Mouse (Mus musculus): ENCODE data around the gene H2-D1. TPM values are rescaled to one million over a fixed set of nuclear protein-coding genes. Genes with fewer than 3 reads are reported as not detected.
"Not testable (repeated sequence)": the region's sequence is repeated elsewhere in the genome, so short reads cannot be mapped to it uniquely, and the experiment has no call there.

The H2-D1 gene
- polyA plus RNA-seq, 1 experiment from 2014 or later, result 99.7 TPM

- Histone ChIP-seq H3K4me3 (replicated peaks) (no peak overlapping the region), H3K27me3 (peaks cover 34% of the 10 kb centered on the region), H3K9me3 (replicated peaks) (no peaks in the 10 kb centered on the region), H3K4me1 (replicated peaks) (no peaks in the 10 kb centered on the region; the same call in 1 of the 2 replicates), H3K27ac (replicated peaks) (no peak overlapping the region), H3K9ac (no peak overlapping the region), H3K4me2 (no peak overlapping the region), H3K36me3 (replicated peaks) (no peaks in the 10 kb centered on the region)
- WGBS (ENCODE audit: insufficient replicate concordance), result 69% methylated on average over 13 of the region's 13 CpGs
- ATAC-seq (ENCODE audit: insufficient read depth), result no peak
These were observed 16.6 kb downstream of the H2-D1 start for GRCm38 (mm10) chr17:35278957-35279688.

- Histone ChIP-seq H3K4me3 (replicated peaks) (no peak overlapping the region), H3K4me2 (no peak overlapping the region), H3K27ac (replicated peaks) (no peak overlapping the region), H3K4me1 (replicated peaks) (no peaks in the 10 kb centered on the region), H3K27me3 (peaks cover 28% of the 10 kb centered on the region), H3K9me3 (replicated peaks) (no peaks in the 10 kb centered on the region), H3K9ac (no peak overlapping the region), H3K36me3 (replicated peaks) (no peaks in the 10 kb centered on the region)
- ATAC-seq (ENCODE audit: insufficient read depth), result no peak
- WGBS (ENCODE audit: insufficient replicate concordance), result 52% methylated on average over 3 of the region's 3 CpGs
These were observed 17.7 kb downstream of the H2-D1 start for GRCm38 (mm10) chr17:35280276-35280675.

DNA sequence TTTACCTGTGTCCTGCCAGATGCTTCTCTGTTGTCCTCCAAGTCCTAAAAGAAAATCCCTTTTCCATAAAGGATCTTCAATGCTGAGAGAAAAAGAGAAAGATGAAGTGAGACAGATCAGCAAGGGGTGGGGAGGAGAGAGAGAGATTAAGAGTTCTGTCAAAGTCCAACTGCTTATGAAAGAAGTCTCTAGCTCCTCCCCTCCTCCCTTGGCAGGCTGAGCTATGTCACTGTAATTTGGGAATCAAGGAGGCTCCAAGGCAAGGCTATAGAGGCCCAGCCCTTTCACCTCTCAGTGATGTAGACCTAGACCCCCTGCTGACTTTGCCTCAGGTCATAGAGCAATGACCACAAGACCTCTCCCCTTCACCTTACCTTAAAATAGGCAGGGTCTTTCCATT, 22.9 kb downstream of the H2-D1 start:
- H3K9me3 ChIP-seq (replicated peaks), result no peaks in the 10 kb centered on the region
- H3K4me1 ChIP-seq (replicated peaks), result no peaks in the 10 kb centered on the region
- no peak overlapping the region for H3K4me3 ChIP-seq (replicated peaks)
- no peaks in the 10 kb centered on the region for H3K36me3 ChIP-seq (replicated peaks)
- H3K27me3 ChIP-seq, result peaks cover 8% of the 10 kb centered on the region
- ATAC-seq (ENCODE audit: insufficient read depth), result no peak
- no peak overlapping the region for H3K9ac ChIP-seq
- no peak overlapping the region for H3K27ac ChIP-seq (replicated peaks)
- H3K4me2 ChIP-seq, result no peak overlapping the region

- not testable (repeated sequence) for H3K36me3 ChIP-seq (replicated peaks); H3K4me3 ChIP-seq (replicated peaks); H3K4me2 ChIP-seq; H3K9ac ChIP-seq; H3K27me3 ChIP-seq; H3K9me3 ChIP-seq (replicated peaks); ATAC-seq (ENCODE audit: insufficient read depth); H3K4me1 ChIP-seq (replicated peaks); H3K27ac ChIP-seq (replicated peaks)
- under 1% methylated on average over 5 of the region's 5 CpGs for WGBS (ENCODE audit: insufficient replicate concordance)
These were observed 33.3 kb downstream of the H2-D1 start for GRCm38 (mm10) chr17:35295796-35296195.

GRCm38 (mm10) chr17:35300261-35300945, 37.9 kb downstream of the H2-D1 start:
- not testable (repeated sequence) for H3K9me3 ChIP-seq (replicated peaks); H3K9ac ChIP-seq; ATAC-seq (ENCODE audit: insufficient read depth); H3K36me3 ChIP-seq (replicated peaks); H3K4me2 ChIP-seq; H3K4me3 ChIP-seq (replicated peaks); H3K4me1 ChIP-seq (replicated peaks); H3K27ac ChIP-seq (replicated peaks); H3K27me3 ChIP-seq
- 60% methylated on average over 7 of the region's 7 CpGs for WGBS (ENCODE audit: insufficient replicate concordance)

DNA sequence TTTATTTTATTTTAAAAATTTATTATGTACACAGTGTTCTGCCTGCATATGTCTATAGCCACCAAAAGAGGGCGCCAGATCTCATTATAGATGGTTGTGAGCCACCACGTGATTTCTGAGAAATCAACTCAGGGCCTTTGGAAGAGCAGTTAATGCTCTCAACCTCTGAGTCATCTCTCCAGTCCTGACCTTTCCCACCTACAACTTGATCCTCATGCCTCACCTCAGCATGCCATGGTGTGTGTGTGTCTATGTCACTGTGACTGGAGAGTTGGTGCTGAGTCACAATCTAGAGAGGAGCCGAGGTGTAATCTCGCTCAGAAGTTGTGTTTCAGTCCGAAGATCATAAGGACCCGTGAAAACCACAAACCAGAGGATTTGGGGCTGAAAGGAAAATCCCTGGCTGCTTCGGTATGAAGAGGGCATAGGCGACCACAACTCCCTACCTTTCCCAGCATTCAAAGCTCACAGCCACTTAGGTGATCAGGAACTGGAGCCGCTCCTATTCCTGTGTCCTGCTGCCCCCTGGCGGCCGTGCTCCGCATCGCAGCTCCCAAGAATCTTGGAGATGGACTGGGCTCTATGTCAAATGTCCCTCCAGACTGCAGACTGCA, 39.2 kb downstream of the H2-D1 start:
- WGBS (ENCODE audit: insufficient replicate concordance), result 19% methylated on average over 13 of the region's 13 CpGs
- ATAC-seq (ENCODE audit: insufficient read depth), result no peak
- Histone ChIP-seq H3K9ac (no peak overlapping the region), H3K27me3 (no peaks in the 10 kb centered on the region), H3K4me1 (replicated peaks) (no peaks in the 10 kb centered on the region), H3K27ac (replicated peaks) (no peak overlapping the region), H3K36me3 (replicated peaks) (no peaks in the 10 kb centered on the region), H3K4me2 (peak overlapping the region; percentile 35; the same call in 1 of the 2 replicates), H3K4me3 (replicated peaks) (no peak overlapping the region), H3K9me3 (replicated peaks) (no peaks in the 10 kb centered on the region)

DNA sequence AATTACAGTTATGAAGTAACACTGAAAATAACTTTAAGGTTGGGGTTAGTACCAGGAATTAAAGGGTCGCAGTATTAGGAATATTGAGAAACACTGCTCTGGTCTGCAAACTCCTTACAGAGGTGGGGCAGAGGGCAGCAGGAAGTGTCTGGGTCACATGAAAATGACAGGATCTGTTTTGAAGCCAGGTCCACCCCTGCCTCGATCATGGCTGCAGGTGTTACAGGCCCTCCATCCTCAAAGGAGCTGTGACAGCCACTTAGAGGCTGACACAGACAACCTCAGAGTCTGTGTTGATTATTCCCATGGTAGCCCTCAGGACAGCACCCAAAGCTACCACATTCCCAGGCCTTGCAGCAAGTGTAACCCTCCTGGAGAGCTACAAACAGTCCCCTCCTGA, 40.7 kb downstream of the H2-D1 start:
- H3K36me3 ChIP-seq (replicated peaks), result no peaks in the 10 kb centered on the region
- H3K4me1 ChIP-seq (replicated peaks), result no peaks in the 10 kb centered on the region
- 0 out of 2 replicates have a peak, but pooled peaks cover under 1% of the 10 kb centered on the region for H3K27me3 ChIP-seq
- H3K4me2 ChIP-seq, result no peak overlapping the region
- no peak overlapping the region for H3K9ac ChIP-seq
- no peak for ATAC-seq (ENCODE audit: insufficient read depth)
- no peak overlapping the region for H3K4me3 ChIP-seq (replicated peaks)
- no peaks in the 10 kb centered on the region for H3K9me3 ChIP-seq (replicated peaks)
- H3K27ac ChIP-seq (replicated peaks), result no peak overlapping the region
- WGBS (ENCODE audit: insufficient replicate concordance), result 50% methylated on average over 2 of the region's 2 CpGs

DNA sequence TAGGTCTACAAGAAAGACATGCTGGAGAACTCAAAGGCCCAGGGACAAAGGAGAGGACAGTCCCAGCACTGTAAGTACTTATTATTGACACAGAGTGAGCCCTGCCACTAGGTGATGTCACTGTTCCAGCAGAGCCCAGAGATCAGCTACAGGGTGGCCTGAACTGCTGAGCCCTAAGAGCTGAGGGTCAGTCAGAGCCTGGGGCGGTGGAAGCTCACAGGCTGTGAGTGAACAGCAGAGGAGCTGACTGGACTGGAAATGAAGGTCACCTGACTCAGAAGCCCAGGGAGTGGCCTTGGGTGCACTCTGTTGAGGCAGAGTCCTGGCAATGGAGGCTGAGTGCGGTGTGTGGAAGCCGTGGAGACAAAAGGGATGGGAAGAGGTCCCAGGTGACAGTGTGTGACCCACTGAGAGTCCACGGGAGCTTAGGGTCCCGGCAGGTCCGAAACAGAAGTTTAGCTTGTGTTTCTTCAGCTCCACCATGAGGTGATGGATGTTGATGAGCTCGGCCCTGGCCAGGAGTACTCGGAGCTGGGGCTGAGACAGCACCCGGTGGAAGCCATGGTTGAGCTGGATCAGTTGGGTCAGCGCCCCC, 41.3 kb downstream of the H2-D1 start:
- Histone ChIP-seq H3K4me1 (replicated peaks) (no peaks in the 10 kb centered on the region), H3K36me3 (replicated peaks) (no peaks in the 10 kb centered on the region), H3K9me3 (replicated peaks) (no peaks in the 10 kb centered on the region), H3K27ac (replicated peaks) (no peak overlapping the region), H3K9ac (no peak overlapping the region), H3K4me3 (replicated peaks) (no peak overlapping the region), H3K27me3 (0 out of 2 replicates have a peak, but pooled peaks cover 6% of the 10 kb centered on the region), H3K4me2 (no peak overlapping the region)
- 55% methylated on average over 10 of the region's 10 CpGs for WGBS (ENCODE audit: insufficient replicate concordance)
- ATAC-seq (ENCODE audit: insufficient read depth), result peak; percentile 25; the same call in 1 of the 2 replicates

GRCm38 (mm10) chr17:35304478-35304877, 41.9 kb downstream of the H2-D1 start:
- H3K27me3 ChIP-seq, result peaks cover 6% of the 10 kb centered on the region; the same call in 1 of the 2 replicates
- 35% methylated on average over 6 of the region's 6 CpGs for WGBS (ENCODE audit: insufficient replicate concordance)
- no peaks in the 10 kb centered on the region for H3K4me1 ChIP-seq (replicated peaks)
- no peak overlapping the region for H3K4me3 ChIP-seq (replicated peaks)
- no peak overlapping the region for H3K4me2 ChIP-seq
- H3K9ac ChIP-seq, result no peak overlapping the region
- no peaks in the 10 kb centered on the region for H3K9me3 ChIP-seq (replicated peaks)
- no peaks in the 10 kb centered on the region for H3K36me3 ChIP-seq (replicated peaks)
- ATAC-seq (ENCODE audit: insufficient read depth), result no peak
- no peak overlapping the region for H3K27ac ChIP-seq (replicated peaks)

DNA sequence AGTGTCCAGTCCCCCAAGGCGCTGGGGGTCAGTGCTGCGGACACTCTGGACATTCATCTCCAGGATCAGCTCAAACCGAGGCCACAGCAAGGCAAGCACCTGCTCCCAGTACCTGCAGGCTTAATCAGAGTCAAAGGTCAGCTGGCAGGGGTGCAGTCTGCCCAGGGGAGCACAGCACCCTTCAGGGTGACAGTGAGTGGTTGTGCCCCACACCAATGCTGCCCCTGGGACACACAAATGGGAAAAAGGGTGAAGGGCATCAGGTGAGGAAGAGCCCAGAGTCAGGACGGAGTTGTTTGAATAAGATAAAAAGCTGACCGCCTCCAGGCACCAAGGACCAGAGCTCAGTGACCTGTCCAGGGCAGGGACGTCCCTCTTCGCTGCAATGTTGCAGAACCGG, 42.4 kb downstream of the H2-D1 start:
- not testable (repeated sequence) for H3K4me3 ChIP-seq (replicated peaks); H3K9me3 ChIP-seq (replicated peaks); H3K27me3 ChIP-seq; H3K9ac ChIP-seq; ATAC-seq (ENCODE audit: insufficient read depth); H3K36me3 ChIP-seq (replicated peaks); H3K4me1 ChIP-seq (replicated peaks); H3K27ac ChIP-seq (replicated peaks); H3K4me2 ChIP-seq
- 54% methylated on average over 8 of the region's 8 CpGs for WGBS (ENCODE audit: insufficient replicate concordance)
